Mouse (Mus musculus): Measurements from ENCODE around the gene Gramd1c. TPM values are rescaled to one million over a fixed set of nuclear protein-coding genes. Genes with fewer than 3 reads are reported as not detected.

Gramd1c gene
- polyA plus RNA-seq, 1 experiment from 2014 or later, result 5.7 TPM

- 0 out of 2 replicates have a peak, but pooled peaks cover 9% of the 10 kb centered on the region for H3K36me3 ChIP-seq (ENCODE audit: insufficient read depth, low read length)
- DNase-seq (ENCODE audit: low spot score) (no peak), ATAC-seq (replicated peaks; ENCODE audit: low FRiP score, low read depth) (no peak)
- H3K9ac ChIP-seq (ENCODE audit: low read depth, low read length), result no peak overlapping the region
- H3K4me3 ChIP-seq (replicated peaks; ENCODE audit: low read depth, low read length), result no peak overlapping the region
- H3K27me3 ChIP-seq (ENCODE audit: insufficient read depth, low read length), result no peaks in the 10 kb centered on the region
- H3K27ac ChIP-seq, result no peak overlapping the region
- 63% methylated on average over 6 of the region's 6 CpGs for WGBS
- TF ChIP-seq CTCF (IDR thresholded peaks at IDR 0.05; ENCODE audit: low read depth), result no peak
- H3K9me3 ChIP-seq (replicated peaks; ENCODE audit: low read length), result no peaks in the 10 kb centered on the region
- no peaks in the 10 kb centered on the region for H3K4me1 ChIP-seq (replicated peaks; ENCODE audit: insufficient read depth, low read length)
- H3K4me2 ChIP-seq (ENCODE audit: low read length), result no peak overlapping the region
Observed at GRCm38 (mm10) chr16:43954913-43955312, 108.2 kb downstream of the Gramd1c start.

- TF ChIP-seq CTCF (IDR thresholded peaks at IDR 0.05; ENCODE audit: low read depth), result no peak
- DNase-seq (ENCODE audit: low spot score), result no peak
- H3K9me3 ChIP-seq (replicated peaks; ENCODE audit: low read length), result no peaks in the 10 kb centered on the region
Observed at GRCm38 (mm10) chr16:43951591-43951990, 111.6 kb downstream of the Gramd1c start.

GRCm38 (mm10) chr16:43945869-43946268 is 117.3 kb downstream of the Gramd1c start:
- H3K27ac ChIP-seq, result no peak overlapping the region
- no peak overlapping the region for H3K9ac ChIP-seq (ENCODE audit: low read depth, low read length)
- TF ChIP-seq CTCF (IDR thresholded peaks at IDR 0.05; ENCODE audit: low read depth), result no peak
- no peaks in the 10 kb centered on the region for H3K4me1 ChIP-seq (replicated peaks; ENCODE audit: insufficient read depth, low read length)
- DNase-seq (ENCODE audit: low spot score) (no peak), ATAC-seq (replicated peaks; ENCODE audit: low FRiP score, low read depth) (no peak)
- no peak overlapping the region for H3K4me2 ChIP-seq (ENCODE audit: low read length)
- H3K9me3 ChIP-seq (replicated peaks; ENCODE audit: low read length), result no peaks in the 10 kb centered on the region
- no peaks in the 10 kb centered on the region for H3K27me3 ChIP-seq (ENCODE audit: insufficient read depth, low read length)
- 65% methylated on average over 3 of the region's 3 CpGs for WGBS
- no peak overlapping the region for H3K4me3 ChIP-seq (replicated peaks; ENCODE audit: low read depth, low read length)
- no peaks in the 10 kb centered on the region for H3K36me3 ChIP-seq (ENCODE audit: insufficient read depth, low read length)

More at GRCm38 (mm10) chr16:43951591-43951990, 111.6 kb downstream of the Gramd1c start:
- ATAC-seq (replicated peaks; ENCODE audit: low FRiP score, low read depth), result no peak
- Histone ChIP-seq H3K4me1 (replicated peaks; ENCODE audit: insufficient read depth, low read length) (no peaks in the 10 kb centered on the region), H3K4me2 (ENCODE audit: low read length) (no peak overlapping the region), H3K27me3 (ENCODE audit: insufficient read depth, low read length) (no peaks in the 10 kb centered on the region), H3K9ac (ENCODE audit: low read depth, low read length) (no peak overlapping the region), H3K36me3 (ENCODE audit: insufficient read depth, low read length) (0 out of 2 replicates have a peak, but pooled peaks cover 4% of the 10 kb centered on the region), H3K27ac (no peak overlapping the region), H3K4me3 (replicated peaks; ENCODE audit: low read depth, low read length) (no peak overlapping the region)
- WGBS, result 78% methylated on average over 4 of the region's 4 CpGs

GRCm38 (mm10) chr16:43945351-43945750 is 117.8 kb downstream of the Gramd1c start:
- no peak overlapping the region for H3K4me3 ChIP-seq (replicated peaks; ENCODE audit: low read depth, low read length)
- no peaks in the 10 kb centered on the region for H3K27me3 ChIP-seq (ENCODE audit: insufficient read depth, low read length)
- no peak overlapping the region for H3K4me2 ChIP-seq (ENCODE audit: low read length)
- H3K36me3 ChIP-seq (ENCODE audit: insufficient read depth, low read length), result no peaks in the 10 kb centered on the region
- 87% methylated on average over 3 of the region's 3 CpGs for WGBS
- no peaks in the 10 kb centered on the region for H3K9me3 ChIP-seq (replicated peaks; ENCODE audit: low read length)
- H3K4me1 ChIP-seq (replicated peaks; ENCODE audit: insufficient read depth, low read length), result no peaks in the 10 kb centered on the region
- no peak overlapping the region for H3K27ac ChIP-seq
- H3K9ac ChIP-seq (ENCODE audit: low read depth, low read length), result no peak overlapping the region
- ATAC-seq (replicated peaks; ENCODE audit: low FRiP score, low read depth) (no peak), DNase-seq (ENCODE audit: low spot score) (no peak)
- TF ChIP-seq CTCF (IDR thresholded peaks at IDR 0.05; ENCODE audit: low read depth), result no peak

- Histone ChIP-seq H3K36me3 (ENCODE audit: insufficient read depth, low read length) (no peaks in the 10 kb centered on the region), H3K27me3 (ENCODE audit: insufficient read depth, low read length) (no peaks in the 10 kb centered on the region), H3K4me1 (replicated peaks; ENCODE audit: insufficient read depth, low read length) (no peaks in the 10 kb centered on the region), H3K4me2 (ENCODE audit: low read length) (no peak overlapping the region), H3K27ac (no peak overlapping the region), H3K9ac (ENCODE audit: low read depth, low read length) (no peak overlapping the region), H3K9me3 (replicated peaks; ENCODE audit: low read length) (no peaks in the 10 kb centered on the region), H3K4me3 (replicated peaks; ENCODE audit: low read depth, low read length) (no peak overlapping the region)
- no peak for TF ChIP-seq CTCF (IDR thresholded peaks at IDR 0.05; ENCODE audit: low read depth)
- DNase-seq (ENCODE audit: low spot score) (no peak), ATAC-seq (replicated peaks; ENCODE audit: low FRiP score, low read depth) (no peak)
- WGBS, result 88% methylated on average over 4 of the region's 4 CpGs
Observed at GRCm38 (mm10) chr16:43940846-43941245, 122.3 kb downstream of the Gramd1c start.

- DNase-seq (ENCODE audit: low spot score), result no peak
Observed at GRCm38 (mm10) chr16:43935892-43936291, 127.3 kb downstream of the Gramd1c start.

GRCm38 (mm10) chr16:43935367-43935766 is 127.8 kb downstream of the Gramd1c start:
- Histone ChIP-seq H3K9me3 (replicated peaks; ENCODE audit: low read length) (no peaks in the 10 kb centered on the region), H3K4me3 (replicated peaks; ENCODE audit: low read depth, low read length) (no peak overlapping the region), H3K9ac (ENCODE audit: low read depth, low read length) (no peak overlapping the region), H3K4me1 (replicated peaks; ENCODE audit: insufficient read depth, low read length) (no peaks in the 10 kb centered on the region), H3K4me2 (ENCODE audit: low read length) (no peak overlapping the region), H3K36me3 (ENCODE audit: insufficient read depth, low read length) (no peaks in the 10 kb centered on the region), H3K27ac (no peak overlapping the region), H3K27me3 (ENCODE audit: insufficient read depth, low read length) (no peaks in the 10 kb centered on the region)
- no peak for TF ChIP-seq CTCF (IDR thresholded peaks at IDR 0.05; ENCODE audit: low read depth)
- ATAC-seq (replicated peaks; ENCODE audit: low FRiP score, low read depth) (no peak), DNase-seq (ENCODE audit: low spot score) (no peak)
- 65% methylated on average over 3 of the region's 3 CpGs for WGBS

More at GRCm38 (mm10) chr16:43935892-43936291, 127.3 kb downstream of the Gramd1c start:
- H3K4me3 ChIP-seq (replicated peaks; ENCODE audit: low read depth, low read length), result no peak overlapping the region
- no peak for TF ChIP-seq CTCF (IDR thresholded peaks at IDR 0.05; ENCODE audit: low read depth)
- H3K9ac ChIP-seq (ENCODE audit: low read depth, low read length), result no peak overlapping the region
- WGBS, result 65% methylated on average over 3 of the region's 3 CpGs
- H3K4me1 ChIP-seq (replicated peaks; ENCODE audit: insufficient read depth, low read length), result no peaks in the 10 kb centered on the region
- no peaks in the 10 kb centered on the region for H3K9me3 ChIP-seq (replicated peaks; ENCODE audit: low read length)
- H3K27me3 ChIP-seq (ENCODE audit: insufficient read depth, low read length), result no peaks in the 10 kb centered on the region
- H3K27ac ChIP-seq, result no peak overlapping the region
- H3K4me2 ChIP-seq (ENCODE audit: low read length), result no peak overlapping the region
- no peak for ATAC-seq (replicated peaks; ENCODE audit: low FRiP score, low read depth)
- no peaks in the 10 kb centered on the region for H3K36me3 ChIP-seq (ENCODE audit: insufficient read depth, low read length)

Data from kidney, postnatal 0 days (tissue).